Mouse (Mus musculus) limb, embryonic 14.5 days (tissue): ENCODE measurements around the gene Cox6a1. TPM values are rescaled to one million over a fixed set of nuclear protein-coding genes. Genes with fewer than 3 reads are reported as not detected.
"Not testable (repeated sequence)": the region's sequence is repeated elsewhere in the genome, so short reads cannot be mapped to it uniquely, and the experiment has no call there.

Experiments
- ATAC-seq: fragments of 200-750 bp; cut with Nextera tagmentation; 2 replicates; pipeline ENCODE4 v1.8.0; 2017; ENCODE audit warnings: low read depth, moderate number of reproducible peaks, moderate TSS enrichment; ENCODE audit not compliant: low FRiP score
- DNase-seq: peaks from one replicate; pipeline ENCODE4 v3.0.0-alpha.2; 2015; ENCODE audit warnings: low spot score
- H3K27ac ChIP-seq: fragments of 300-500 bp; sonication (generic); replicated peaks from 2 replicates; pipeline ENCODE4 v1.5.1; 2014; ENCODE audit warnings: low read depth, mild to moderate bottlenecking, low read length, moderate library complexity, mixed read lengths
- H3K27me3 ChIP-seq: fragments of 300-500 bp; sonication (generic); 2 replicates; pipeline ENCODE4 v1.6.1; 2014; ENCODE audit warnings: low read length, mixed read lengths; ENCODE audit not compliant: control insufficient read depth, insufficient read depth
- H3K36me3 ChIP-seq: fragments of 300-500 bp; sonication (generic); 2 replicates; pipeline ENCODE4 v1.6.1; 2014; ENCODE audit warnings: mild to moderate bottlenecking, low read length, moderate library complexity, mixed read lengths; ENCODE audit not compliant: control insufficient read depth, insufficient read depth
- H3K4me1 ChIP-seq: fragments of 300-500 bp; sonication (generic); 2 replicates; pipeline ENCODE4 v1.6.1; 2014; ENCODE audit warnings: antibody characterized with exemption, low read length, mixed read lengths; ENCODE audit not compliant: control insufficient read depth, insufficient read depth
- H3K4me2 ChIP-seq: fragments of 300-500 bp; sonication (generic); replicated peaks from 2 replicates; pipeline ENCODE4 v1.6.1; 2014; ENCODE audit warnings: low read depth, mild to moderate bottlenecking, low read length, moderate library complexity; ENCODE audit not compliant: severe bottlenecking
- H3K4me3 ChIP-seq: fragments of 300-500 bp; sonication (generic); replicated peaks from 2 replicates; pipeline ENCODE4 v1.5.1; 2014; ENCODE audit warnings: low read length
- H3K9ac ChIP-seq: fragments of 300-500 bp; sonication (generic); 2 replicates; pipeline ENCODE4 v1.6.1; 2014; ENCODE audit warnings: mild to moderate bottlenecking, low read depth, low read length, moderate library complexity; ENCODE audit not compliant: severe bottlenecking
- H3K9me3 ChIP-seq: fragments of 300-500 bp; sonication (generic); 2 replicates; pipeline ENCODE4 v1.6.1; 2016; ENCODE audit warnings: low read length; ENCODE audit not compliant: control insufficient read depth
- POLR2A ChIP-seq: fragments of 200-500 bp; IDR thresholded peaks from 2 replicates; pipeline ENCODE4 v1.8.0; 2012; ENCODE audit warnings: inconsistent platforms, mild to moderate bottlenecking, moderate library complexity, borderline replicate concordance; ENCODE audit not compliant: insufficient read depth, insufficient read length; ENCODE audit errors: extremely low read depth
- WGBS: fragments of 180-500 bp; shearing (Covaris S2); extraction: QIAGEN DNeasy Blood & Tissue Kit; methylation state at CpG from one replicate; pipeline ENCODE4 v1.1.7; 2014; 5-methylcytosine and 5-hydroxymethylcytosine counted together
- polyA plus RNA-seq, 2 experiments: library from polyadenylated mRNA; depleted of rRNA in 1 of 2; stranded (reverse) in 1 of 2; unstranded in 1 of 2; fragments of >200 nt; fragmentation: Nextera tagmentation in 1 of 2; extraction: Ambion mirVana in 1 of 2; gene quantifications; 2 replicates each; pipeline versions ENCODE4 v1.2.1 to v1.2.3; 2012 to 2014

Cox6a1 gene
- polyA plus RNA-seq, 2 experiments, result 836 to 902 TPM

GRCm38 (mm10) chr5:115312816-115313667, 35.7 kb downstream of the Cox6a1 start:
- ATAC-seq (no peak), DNase-seq (no peak)
- H3K4me2 ChIP-seq, result no peak overlapping the region
- no peak overlapping the region for H3K4me3 ChIP-seq
- H3K9me3 ChIP-seq, result no peaks in the 10 kb centered on the region
- no peak overlapping the region for H3K9ac ChIP-seq
- 62% methylated on average over 10 of the region's 10 CpGs for WGBS
- no peaks in the 10 kb centered on the region for H3K27me3 ChIP-seq
- H3K27ac ChIP-seq, result no peak overlapping the region; the same call in 1 of the 2 replicates
- no peak for TF ChIP-seq POLR2A
- H3K36me3 ChIP-seq, result no peaks in the 10 kb centered on the region
- peaks cover 20% of the 10 kb centered on the region for H3K4me1 ChIP-seq

GRCm38 (mm10) chr5:115312354-115312753, 36.4 kb downstream of the Cox6a1 start:
- H3K4me2 ChIP-seq, result no peak overlapping the region
- no peak for TF ChIP-seq POLR2A

GRCm38 (mm10) chr5:115302190-115302589, 46.6 kb downstream of the Cox6a1 start:
- peaks cover 24% of the 10 kb centered on the region for H3K36me3 ChIP-seq
- 79% methylated on average over 3 of the region's 7 CpGs for WGBS
- H3K9ac ChIP-seq, H3K27me3 ChIP-seq, H3K4me3 ChIP-seq, DNase-seq, ATAC-seq, H3K9me3 ChIP-seq, H3K27ac ChIP-seq, H3K4me2 ChIP-seq: not testable (repeated sequence)
- peaks cover 12% of the 10 kb centered on the region; the same call in 1 of the 2 replicates for H3K4me1 ChIP-seq

More at GRCm38 (mm10) chr5:115312354-115312753, 36.4 kb downstream of the Cox6a1 start:
- DNase-seq (no peak), ATAC-seq (no peak)
- 73% methylated on average over 4 of the region's 4 CpGs for WGBS
- Histone ChIP-seq H3K4me1 (peaks cover 14% of the 10 kb centered on the region), H3K27ac (no peak overlapping the region), H3K27me3 (no peaks in the 10 kb centered on the region), H3K36me3 (no peaks in the 10 kb centered on the region), H3K4me3 (no peak overlapping the region), H3K9ac (no peak overlapping the region), H3K9me3 (no peaks in the 10 kb centered on the region)

- H3K36me3 ChIP-seq, result peaks cover 29% of the 10 kb centered on the region
- peak overlapping the region; percentile 73 for H3K4me2 ChIP-seq
- no peaks in the 10 kb centered on the region for H3K27me3 ChIP-seq
- 21% methylated on average over 13 of the region's 13 CpGs for WGBS
- H3K27ac ChIP-seq, result peak overlapping the region; percentile 76
- peak overlapping the region; percentile 91 for H3K4me3 ChIP-seq
- DNase-seq, result no peak
- no peak for ATAC-seq
- H3K9me3 ChIP-seq, result no peaks in the 10 kb centered on the region
- H3K9ac ChIP-seq, result peak overlapping the region; percentile 54
- peaks cover 12% of the 10 kb centered on the region; the same call in 1 of the 2 replicates for H3K4me1 ChIP-seq
- TF ChIP-seq POLR2A, result no peak
These were observed 47.2 kb downstream of the Cox6a1 start for GRCm38 (mm10) chr5:115301615-115302014.

- Histone ChIP-seq H3K4me3 (peak within 1 kb of the TSS; percentile 91), H3K9me3 (no peaks in the 10 kb centered on the region), H3K27ac (peak within 1 kb of the TSS; percentile 89), H3K4me2 (peak within 1 kb of the TSS; percentile 76), H3K36me3 (peaks cover 35% of the 10 kb centered on the region), H3K9ac (peak within 1 kb of the TSS; percentile 88), H3K4me1 (peaks cover 12% of the 10 kb centered on the region; the same call in 1 of the 2 replicates), H3K27me3 (no peaks in the 10 kb centered on the region)
- WGBS, result 2% methylated on average over 51 of the region's 66 CpGs
- ATAC-seq (peak; percentile 98), DNase-seq (peak; percentile 100)
- TF ChIP-seq POLR2A, result peak; percentile 73; the same call in 1 of the 2 replicates
These were observed 47.8 kb downstream of the Cox6a1 start, which contains the start of gene Dynll1 for GRCm38 (mm10) chr5:115300792-115301614. Gene Dynll1 (minus strand): TSS chr5:115300999.
